Mouse (Mus musculus): ENCODE measurements around the gene Zfp865. TPM values are rescaled to one million over a fixed set of nuclear protein-coding genes. Genes with fewer than 3 reads are reported as not detected.
A peak's percentile ranks its signal among the peaks of the same experiment; 100 is the strongest.

The Zfp865 gene
- 3.4 and 3.8 TPM in 2 replicates for polyA plus RNA-seq (2015; fragmentation: Nextera tagmentation; extraction: Ambion mirVana)

GRCm38 (mm10) chr7:5020000-5020681 is at the start of gene Zfp865, which contains the start of gene Ccdc106:
Zfp865 (plus strand) TSS chr7:5020376.
Ccdc106 (plus strand) TSS chr7:5020553.
- Histone ChIP-seq H3K4me1 (ENCODE audit: insufficient read depth, low read depth, low read length) (0 out of 2 replicates have a peak, but pooled peaks cover 4% of the 10 kb centered on the region), H3K9ac (replicated peaks; ENCODE audit: low read depth) (peak within 1 kb of the TSS; percentile 96), H3K27me3 (replicated peaks; ENCODE audit: insufficient read depth, low read length) (no peaks in the 10 kb centered on the region), H3K27ac (ENCODE audit: low read length) (peak within 1 kb of the TSS; percentile 98), H3K4me2 (replicated peaks; ENCODE audit: low read depth, low read length) (peak within 1 kb of the TSS; percentile 73), H3K4me3 (ENCODE audit: low read depth, low read length) (peak within 1 kb of the TSS; percentile 84), H3K9me3 (ENCODE audit: low read length) (no peaks in the 10 kb centered on the region), H3K36me3 (ENCODE audit: insufficient read depth, low read length) (no peaks in the 10 kb centered on the region)
- WGBS = under 1% methylated on average over 40 of the region's 49 CpGs
- ATAC-seq = peak; percentile 88
- TF ChIP-seq EP300 (IDR thresholded peaks at IDR 0.05) = 0 out of 2 replicates have a peak, but pooled peaks have one; percentile 9
- TF ChIP-seq CTCF (IDR thresholded peaks at IDR 0.05) = no peak
- peak; percentile 99 for DNase-seq (ENCODE audit: low spot score)

- Histone ChIP-seq H3K36me3 (ENCODE audit: insufficient read depth, low read length) (no peaks in the 10 kb centered on the region), H3K27ac (ENCODE audit: low read length) (peak within 1 kb of the TSS; percentile 84), H3K4me2 (replicated peaks; ENCODE audit: low read depth, low read length) (no peak within 1 kb of the TSS), H3K27me3 (replicated peaks; ENCODE audit: insufficient read depth, low read length) (no peaks in the 10 kb centered on the region), H3K4me3 (ENCODE audit: low read depth, low read length) (no peak within 1 kb of the TSS), H3K9ac (replicated peaks; ENCODE audit: low read depth) (no peak within 1 kb of the TSS), H3K9me3 (ENCODE audit: low read length) (no peaks in the 10 kb centered on the region), H3K4me1 (ENCODE audit: insufficient read depth, low read depth, low read length) (no peaks in the 10 kb centered on the region)
- ATAC-seq = no peak
- DNase-seq (ENCODE audit: low spot score) = no peak
- WGBS = 34% methylated on average over 6 of the region's 6 CpGs
- TF ChIP-seq EP300 (IDR thresholded peaks at IDR 0.05) = no peak
- no peak for TF ChIP-seq CTCF (IDR thresholded peaks at IDR 0.05)
Observed at GRCm38 (mm10) chr7:4971068-4971467, 49.1 kb upstream of the Zfp865 start, which contains the start of gene Sbk3. Sbk3 (minus strand) TSS chr7:4971168.

GRCm38 (mm10) chr7:4971710-4972109 is 48.5 kb upstream of the Zfp865 start:
- peak; percentile 85 for ATAC-seq
- TF ChIP-seq EP300 (IDR thresholded peaks at IDR 0.05) = peak; percentile 71
- TF ChIP-seq CTCF (IDR thresholded peaks at IDR 0.05) = no peak
- no peak overlapping the region for H3K9ac ChIP-seq (replicated peaks; ENCODE audit: low read depth)

GRCm38 (mm10) chr7:4972321-4973047 is 47.7 kb upstream of the Zfp865 start:
- peak overlapping the region; percentile 84 for H3K27ac ChIP-seq (ENCODE audit: low read length)
- no peak overlapping the region for H3K4me3 ChIP-seq (ENCODE audit: low read depth, low read length)
- ATAC-seq (peak; percentile 83), DNase-seq (ENCODE audit: low spot score) (peak; percentile 72)
- H3K4me1 ChIP-seq (ENCODE audit: insufficient read depth, low read depth, low read length) = no peaks in the 10 kb centered on the region
- 45% methylated on average over 18 of the region's 18 CpGs for whole genome bisulfite sequencing
- H3K9ac ChIP-seq (replicated peaks; ENCODE audit: low read depth) = no peak overlapping the region
- no peaks in the 10 kb centered on the region for H3K36me3 ChIP-seq (ENCODE audit: insufficient read depth, low read length)
- H3K27me3 ChIP-seq (replicated peaks; ENCODE audit: insufficient read depth, low read length) = no peaks in the 10 kb centered on the region
- no peak overlapping the region for H3K4me2 ChIP-seq (replicated peaks; ENCODE audit: low read depth, low read length)
- no peaks in the 10 kb centered on the region for H3K9me3 ChIP-seq (ENCODE audit: low read length)
- TF ChIP-seq CTCF (IDR thresholded peaks at IDR 0.05) = no peak
- no peak for TF ChIP-seq EP300 (IDR thresholded peaks at IDR 0.05)

More at GRCm38 (mm10) chr7:4971710-4972109, 48.5 kb upstream of the Zfp865 start:
- no peaks in the 10 kb centered on the region for H3K27me3 ChIP-seq (replicated peaks; ENCODE audit: insufficient read depth, low read length)
- no peaks in the 10 kb centered on the region for H3K36me3 ChIP-seq (ENCODE audit: insufficient read depth, low read length)
- DNase-seq (ENCODE audit: low spot score) = peak; percentile 88
- no peaks in the 10 kb centered on the region for H3K4me1 ChIP-seq (ENCODE audit: insufficient read depth, low read depth, low read length)
- no peak overlapping the region for H3K4me2 ChIP-seq (replicated peaks; ENCODE audit: low read depth, low read length)
- no peak overlapping the region for H3K4me3 ChIP-seq (ENCODE audit: low read depth, low read length)
- H3K9me3 ChIP-seq (ENCODE audit: low read length) = no peaks in the 10 kb centered on the region
- 13% methylated on average over 7 of the region's 7 CpGs for WGBS
- H3K27ac ChIP-seq (ENCODE audit: low read length) = peak overlapping the region; percentile 84

GRCm38 (mm10) chr7:4975455-4975854 is 44.7 kb upstream of the Zfp865 start:
- no peak overlapping the region for H3K27ac ChIP-seq (ENCODE audit: low read length)
- ATAC-seq (no peak), DNase-seq (ENCODE audit: low spot score) (no peak)
- H3K4me1 ChIP-seq (ENCODE audit: insufficient read depth, low read depth, low read length) = no peaks in the 10 kb centered on the region
- H3K9me3 ChIP-seq (ENCODE audit: low read length) = no peaks in the 10 kb centered on the region
- H3K27me3 ChIP-seq (replicated peaks; ENCODE audit: insufficient read depth, low read length) = no peaks in the 10 kb centered on the region
- no peaks in the 10 kb centered on the region for H3K36me3 ChIP-seq (ENCODE audit: insufficient read depth, low read length)
- WGBS = 41% methylated on average over 4 of the region's 4 CpGs
- no peak overlapping the region for H3K9ac ChIP-seq (replicated peaks; ENCODE audit: low read depth)
- H3K4me3 ChIP-seq (ENCODE audit: low read depth, low read length) = no peak overlapping the region
- TF ChIP-seq EP300 (IDR thresholded peaks at IDR 0.05) (no peak), CTCF (IDR thresholded peaks at IDR 0.05) (no peak)
- H3K4me2 ChIP-seq (replicated peaks; ENCODE audit: low read depth, low read length) = no peak overlapping the region

- no peaks in the 10 kb centered on the region for H3K27me3 ChIP-seq (replicated peaks; ENCODE audit: insufficient read depth, low read length)
- TF ChIP-seq CTCF (IDR thresholded peaks at IDR 0.05) (peak; percentile 36), EP300 (IDR thresholded peaks at IDR 0.05) (no peak)
- DNase-seq (ENCODE audit: low spot score) (no peak), ATAC-seq (no peak)
- H3K9ac ChIP-seq (replicated peaks; ENCODE audit: low read depth) = no peak overlapping the region
- H3K9me3 ChIP-seq (ENCODE audit: low read length) = no peaks in the 10 kb centered on the region
- no peaks in the 10 kb centered on the region for H3K36me3 ChIP-seq (ENCODE audit: insufficient read depth, low read length)
- H3K27ac ChIP-seq (ENCODE audit: low read length) = no peak overlapping the region
- H3K4me3 ChIP-seq (ENCODE audit: low read depth, low read length) = no peak overlapping the region
- no peaks in the 10 kb centered on the region for H3K4me1 ChIP-seq (ENCODE audit: insufficient read depth, low read depth, low read length)
- WGBS = 85% methylated on average over 7 of the region's 7 CpGs
- no peak overlapping the region for H3K4me2 ChIP-seq (replicated peaks; ENCODE audit: low read depth, low read length)
Observed at GRCm38 (mm10) chr7:4976832-4977231, 43.3 kb upstream of the Zfp865 start.

Measured in lung, postnatal 0 days (tissue).